Mouse (Mus musculus) frontal cortex, adult 2 months (tissue): ENCODE data around the gene Cfap70. TPM values are rescaled to one million over a fixed set of nuclear protein-coding genes. Genes with fewer than 3 reads are reported as not detected.
A peak's percentile ranks its signal among the peaks of the same experiment; 100 is the strongest.

ENCODE experiments used
- DNase-seq, 2 experiments: peaks; one replicate each; pipeline ENCODE4 v3.0.0; 2022; ENCODE audit warnings: low spot score in 1 of 2; ENCODE audit errors: extremely low spot score in 1 of 2
- polyA plus RNA-seq: library from polyadenylated mRNA; depleted of rRNA; stranded (reverse); fragments of >200 nt; gene quantifications from 2 replicates; pipeline ENCODE4 v1.2.3, GENCODE M21; 2012; rRNA removed

Cfap70 gene
- polyA plus RNA-seq, 1 experiment: 0.72 TPM

GRCm38 (mm10) chr14:20347441-20347990, 104.5 kb downstream of the Cfap70 start:
- peak in 1 of 2 experiments; percentile 47 for DNase-seq

DNA sequence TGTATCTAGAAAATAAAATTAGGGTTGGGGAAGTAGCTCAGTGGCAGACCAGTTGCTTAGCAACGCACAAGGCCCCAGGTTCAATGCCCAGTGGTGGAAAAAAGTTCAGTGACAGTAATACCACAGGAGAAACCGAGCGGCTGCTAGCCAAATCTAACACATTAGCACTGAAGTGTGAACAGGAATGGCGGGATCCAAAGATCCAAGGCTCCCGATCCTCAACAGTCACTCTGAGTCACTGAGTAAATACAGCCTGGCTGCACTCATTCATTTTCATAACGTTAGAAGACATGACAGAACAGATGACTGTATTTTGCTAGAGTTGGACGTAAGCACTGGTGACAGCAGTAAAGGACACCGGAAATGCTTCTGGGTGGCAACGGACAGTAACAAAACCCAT, 106.1 kb downstream of the Cfap70 start:
- peak in 1 of 2 experiments; percentile 33 for DNase-seq

Other genes starting within 250 kb of the Cfap70 start
- not detected in 2 replicates for gene Kcnk16, start 183.0 kb downstream of the Cfap70 start, polyA plus RNA-seq
- gene Nudt13, start 157.5 kb downstream of the Cfap70 start, polyA plus RNA-seq: 26.7 and 38.3 TPM in 2 replicates
- gene Ecd, start 104.1 kb downstream of the Cfap70 start, polyA plus RNA-seq: 30.9 and 31.3 TPM in 2 replicates
- gene Fam149b, start 104.1 kb downstream of the Cfap70 start, polyA plus RNA-seq: 56.6 and 58.7 TPM in 2 replicates
- gene Dnajc9, start 63.3 kb downstream of the Cfap70 start, polyA plus RNA-seq: 52.2 and 52.7 TPM in 2 replicates
- gene Mrps16, start 58.6 kb downstream of the Cfap70 start, polyA plus RNA-seq: 39.6 and 40.3 TPM in 2 replicates
- gene Anxa7, start 27.9 kb upstream of the Cfap70 start, polyA plus RNA-seq: 72.6 TPM in 2 replicates
- gene Mss51, start 44.7 kb upstream of the Cfap70 start, polyA plus RNA-seq: 0.36 and 0.62 TPM in 2 replicates
- gene Ppp3cb, start 94.3 kb upstream of the Cfap70 start, polyA plus RNA-seq: 173 and 179 TPM in 2 replicates
- gene Usp54, start 188.8 kb upstream of the Cfap70 start, polyA plus RNA-seq: 40.5 and 45.0 TPM in 2 replicates
- gene Myoz1, start 204.3 kb upstream of the Cfap70 start, polyA plus RNA-seq: 1.4 and 2.2 TPM in 2 replicates
- 0.29 and 0.40 TPM in 2 replicates for gene Synpo2l, start 216.1 kb upstream of the Cfap70 start, polyA plus RNA-seq
- gene Sec24c, start 222.1 kb upstream of the Cfap70 start, polyA plus RNA-seq: 81.0 and 91.9 TPM in 2 replicates
- 15.2 and 15.3 TPM in 2 replicates for gene Fut11, start 242.7 kb upstream of the Cfap70 start, polyA plus RNA-seq